Mouse (Mus musculus) heart, adult 2 months (tissue): ENCODE measurements at regions not wholly inside any gene's neighbourhood (a gene's known extent, or its start where the extent isn't known, plus 50 kb on each side); places are given as distances from the start of the nearest gene placed in this dataset.

Experiments
- DNase-seq, 2 experiments: peaks; one replicate each; pipeline ENCODE4 v3.0.0; 2021
- H3K27ac ChIP-seq: fragments of 200-600 bp; 2 replicates; pipeline ENCODE4 v1.8.1; 2022
- H3K27me3 ChIP-seq: fragments of 200-500 bp; 2 replicates; pipeline ENCODE4 v1.6.1; 2012; ENCODE audit warnings: mild to moderate bottlenecking, low read length, inconsistent platforms, mixed read lengths; ENCODE audit not compliant: control insufficient read depth, insufficient read depth
- H3K36me3 ChIP-seq: fragments of 200-500 bp; 2 replicates; pipeline ENCODE4 v1.6.1; 2012; ENCODE audit warnings: low read length, inconsistent platforms; ENCODE audit not compliant: control insufficient read depth, insufficient read depth
- H3K4me1 ChIP-seq: fragments of 200-500 bp; 2 replicates; pipeline ENCODE4 v1.6.1; 2011; ENCODE audit warnings: low read length; ENCODE audit not compliant: control insufficient read depth, insufficient read depth
- H3K4me3 ChIP-seq: fragments of 200-600 bp; 2 replicates; pipeline ENCODE4 v1.8.1; 2022
- H3K79me2 ChIP-seq: fragments of 200-500 bp; replicated peaks from 2 replicates; pipeline ENCODE4 v1.6.1; 2012; ENCODE audit warnings: mild to moderate bottlenecking, inconsistent platforms, low read length, moderate library complexity, mixed read lengths; ENCODE audit not compliant: control insufficient read depth, insufficient read depth
- H3K9ac ChIP-seq: fragments of 200-500 bp; 2 replicates; pipeline ENCODE4 v1.6.1; 2012; ENCODE audit warnings: low read depth, mild to moderate bottlenecking, control low read depth, inconsistent platforms, low read length, mixed read lengths
- CTCF ChIP-seq: fragments of 200-600 bp; IDR thresholded peaks from 2 replicates; pipeline ENCODE4 v1.8.1; 2022; ENCODE audit warnings: antibody characterized with exemption, mild to moderate bottlenecking, moderate library complexity
- EP300 ChIP-seq: fragments of 200-500 bp; IDR thresholded peaks from 2 replicates; pipeline ENCODE4 v1.6.1; 2011; ENCODE audit warnings: low read depth, low read length, control low read depth; ENCODE audit not compliant: insufficient read depth
- POLR2A ChIP-seq: fragments of 200-500 bp; IDR thresholded peaks from 2 replicates; pipeline ENCODE4 v1.6.1; 2011; ENCODE audit warnings: mild to moderate bottlenecking, low read depth, low read length, control low read depth; ENCODE audit not compliant: insufficient read depth
- WGBS: fragments of 180-500 bp; shearing (Covaris S2); methylation state at CpG from one replicate; pipeline ENCODE4 v1.1.7; 2018; 5-methylcytosine and 5-hydroxymethylcytosine counted together
- intact Hi-C: fragments of 180-260 bp; cut with DNase I; formaldehyde crosslinking; loops from one replicate; pipeline ENCODE4 v1.15.1; 2025

GRCm38 (mm10) chr16:57823329-57823728 lies 68.8 kb upstream of the Col8a1 start:
- WGBS, result 41% methylated on average over 3 of the region's 3 CpGs
- Histone ChIP-seq H3K4me1 (no peaks in the 10 kb centered on the region), H3K27me3 (no peaks in the 10 kb centered on the region), H3K36me3 (no peaks in the 10 kb centered on the region), H3K79me2 (no peaks in the 10 kb centered on the region), H3K4me3 (no peak overlapping the region), H3K9ac (no peak overlapping the region), H3K27ac (no peak overlapping the region)
- no peak for DNase-seq
- TF ChIP-seq EP300 (no peak), CTCF (no peak), POLR2A (no peak)
- intact Hi-C loops, result no loop called here

- TF ChIP-seq EP300 (no peak), POLR2A (no peak), CTCF (no peak)
- H3K4me1 ChIP-seq, result no peaks in the 10 kb centered on the region
- H3K27me3 ChIP-seq, result no peaks in the 10 kb centered on the region
- intact Hi-C loops, result no loop called here
- H3K36me3 ChIP-seq, result no peaks in the 10 kb centered on the region
- no peak overlapping the region for H3K9ac ChIP-seq
- no peak overlapping the region for H3K4me3 ChIP-seq
- no peaks in the 10 kb centered on the region for H3K79me2 ChIP-seq
- DNase-seq, result no peak
- no peak overlapping the region for H3K27ac ChIP-seq
Observed at GRCm38 (mm10) chr16:57845416-57845815, 90.9 kb upstream of the Col8a1 start.

GRCm38 (mm10) chr16:57846386-57846785 lies 91.8 kb upstream of the Col8a1 start:
- H3K27ac ChIP-seq, result no peak overlapping the region
- TF ChIP-seq POLR2A, result no peak
- TF ChIP-seq EP300, result no peak
- no peak for TF ChIP-seq CTCF
- DNase-seq, result no peak
- intact Hi-C loops, result no loop called here
- H3K4me3 ChIP-seq, result no peak overlapping the region
- H3K36me3 ChIP-seq, result no peaks in the 10 kb centered on the region
- H3K4me1 ChIP-seq, result no peaks in the 10 kb centered on the region
- no peak overlapping the region for H3K9ac ChIP-seq
- no peaks in the 10 kb centered on the region for H3K27me3 ChIP-seq
- H3K79me2 ChIP-seq, result no peaks in the 10 kb centered on the region
- WGBS, result 29% methylated on average over 3 of the region's 3 CpGs

- Histone ChIP-seq H3K36me3 (peaks cover 12% of the 10 kb centered on the region), H3K27ac (no peak overlapping the region), H3K9ac (no peak overlapping the region), H3K27me3 (no peaks in the 10 kb centered on the region), H3K79me2 (no peaks in the 10 kb centered on the region), H3K4me3 (no peak overlapping the region), H3K4me1 (peaks cover 5% of the 10 kb centered on the region)
- intact Hi-C loops, result loop anchor here (5.0 to 10.0 kb wide), 2 partner anchors 75 to 187 kb away; no protein-coding TSS in a partner anchor
- no peak for DNase-seq
- TF ChIP-seq CTCF (peak; percentile 54), POLR2A (no peak), EP300 (no peak)
- WGBS, result 69% methylated on average over 2 of the region's 2 CpGs
Observed at GRCm38 (mm10) chr16:57851854-57852253, 97.3 kb upstream of the Col8a1 start.

- Histone ChIP-seq H3K36me3 (peaks cover 12% of the 10 kb centered on the region), H3K4me1 (peaks cover 7% of the 10 kb centered on the region), H3K27me3 (no peaks in the 10 kb centered on the region), H3K27ac (peak overlapping the region; percentile 70), H3K79me2 (no peaks in the 10 kb centered on the region), H3K4me3 (no peak overlapping the region), H3K9ac (no peak overlapping the region)
- intact Hi-C loops, result loop anchor here (5.0 to 10.0 kb wide), 2 partner anchors 74 to 188 kb away; no protein-coding TSS in a partner anchor
- TF ChIP-seq POLR2A (no peak), CTCF (no peak), EP300 (no peak)
- WGBS, result 24% methylated on average over 3 of the region's 3 CpGs
- no peak for DNase-seq
Observed at GRCm38 (mm10) chr16:57852838-57853460, 98.4 kb upstream of the Col8a1 start.

- H3K9ac ChIP-seq, result no peak overlapping the region
- 25% methylated on average over 3 of the region's 3 CpGs for WGBS
Observed at GRCm38 (mm10) chr16:57853751-57854150, 99.2 kb upstream of the Col8a1 start.

More at GRCm38 (mm10) chr16:57853751-57854150, 99.2 kb upstream of the Col8a1 start:
- Histone ChIP-seq H3K79me2 (no peaks in the 10 kb centered on the region), H3K36me3 (peaks cover 12% of the 10 kb centered on the region), H3K4me1 (peaks cover 12% of the 10 kb centered on the region), H3K27me3 (no peaks in the 10 kb centered on the region), H3K27ac (peak overlapping the region; percentile 70), H3K4me3 (no peak overlapping the region)
- no peak for DNase-seq
- TF ChIP-seq EP300 (no peak), POLR2A (no peak), CTCF (no peak)
- intact Hi-C loops, result loop anchor here (5.0 to 10.0 kb wide), 2 partner anchors 74 to 189 kb away; no protein-coding TSS in a partner anchor
